Mouse (Mus musculus) cortical plate, adult 2 months (tissue): ENCODE results near the gene Dixdc1.

Source experiments
- CTCF ChIP-seq: fragments of 200-500 bp; IDR thresholded peaks from 2 replicates; pipeline ENCODE4 v1.5.1; 2011; ENCODE audit warnings: mild to moderate bottlenecking, control low read depth, low read length; ENCODE audit not compliant: insufficient read depth; ENCODE audit errors: extremely low read depth
- POLR2A ChIP-seq: fragments of 200-500 bp; IDR thresholded peaks from 2 replicates; pipeline ENCODE4 v1.6.1; 2011; ENCODE audit warnings: mild to moderate bottlenecking, low read length, control low read depth; ENCODE audit not compliant: insufficient read depth; ENCODE audit errors: extremely low read depth

DNA sequence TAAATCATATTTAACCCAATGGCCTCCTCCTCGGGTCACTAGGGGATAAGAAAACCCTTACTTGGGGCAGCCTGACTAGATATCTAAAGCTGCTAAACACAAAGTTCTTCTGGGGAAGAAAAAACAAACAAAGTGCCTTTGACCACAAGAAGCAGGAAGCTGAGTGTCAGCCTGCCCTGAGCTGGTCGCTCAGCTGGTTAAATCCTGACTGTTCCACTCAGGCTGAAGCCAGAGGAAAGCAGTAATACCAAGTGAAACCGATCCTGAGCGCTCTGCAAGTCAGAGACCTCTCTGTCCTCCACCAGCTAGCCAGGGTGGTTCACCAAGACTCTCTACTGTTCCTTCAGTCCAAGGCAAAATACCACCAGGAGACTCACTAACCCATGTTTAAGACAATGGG is 9.7 kb downstream of the Dixdc1 start:
- TF ChIP-seq CTCF = no peak
- no peak for TF ChIP-seq POLR2A
